Mouse (Mus musculus) midbrain, embryonic 13.5 days (tissue): Measurements from ENCODE around the gene Klhl40. TPM values are rescaled to one million over a fixed set of nuclear protein-coding genes. Genes with fewer than 3 reads are reported as not detected.

Experiments
- ATAC-seq: fragments of 200-750 bp; cut with Nextera tagmentation; 2 replicates; pipeline ENCODE4 v1.8.0; 2017; ENCODE audit warnings: mild to moderate bottlenecking, moderate TSS enrichment, moderate library complexity
- H3K27ac ChIP-seq: fragments of 300-500 bp; sonication (generic); 2 replicates; pipeline ENCODE4 v1.5.1; 2015; ENCODE audit warnings: inconsistent platforms, mild to moderate bottlenecking, moderate library complexity
- H3K27me3 ChIP-seq: fragments of 300-500 bp; sonication (generic); 2 replicates; pipeline ENCODE4 v1.6.1; 2015; ENCODE audit warnings: mild to moderate bottlenecking, inconsistent platforms
- H3K36me3 ChIP-seq: fragments of 300-500 bp; sonication (generic); 2 replicates; pipeline ENCODE4 v1.6.1; 2015; ENCODE audit warnings: mild to moderate bottlenecking, inconsistent platforms
- H3K4me1 ChIP-seq: fragments of 300-500 bp; sonication (generic); replicated peaks from 2 replicates; pipeline ENCODE4 v1.6.1; 2015; ENCODE audit warnings: inconsistent platforms
- H3K4me2 ChIP-seq: fragments of 300-500 bp; sonication (generic); replicated peaks from 2 replicates; pipeline ENCODE4 v1.6.1; 2015; ENCODE audit warnings: moderate library complexity, mild to moderate bottlenecking, inconsistent platforms
- H3K4me3 ChIP-seq: fragments of 300-500 bp; sonication (generic); replicated peaks from 2 replicates; pipeline ENCODE4 v1.5.1; 2015; ENCODE audit warnings: mild to moderate bottlenecking, inconsistent platforms
- H3K9ac ChIP-seq: fragments of 300-500 bp; sonication (generic); replicated peaks from 2 replicates; pipeline ENCODE4 v1.6.1; 2015; ENCODE audit warnings: mild to moderate bottlenecking, inconsistent platforms
- H3K9me3 ChIP-seq: fragments of 300-500 bp; sonication (generic); 2 replicates; pipeline ENCODE4 v1.6.1; 2016; ENCODE audit warnings: mild to moderate bottlenecking, inconsistent platforms
- WGBS: fragments of 180-500 bp; shearing (Covaris S2); methylation state at CpG from one replicate; pipeline ENCODE4 v1.1.7; 2015; 5-methylcytosine and 5-hydroxymethylcytosine counted together
- polyA plus RNA-seq: library from polyadenylated mRNA; unstranded; fragments of >200 nt; fragmentation: Nextera tagmentation; extraction: Ambion mirVana; gene quantifications from 2 replicates; pipeline ENCODE4 v1.2.1, GENCODE M21; 2015

The Klhl40 gene
- polyA plus RNA-seq, 1 experiment from 2014 or later: 0.69 TPM

DNA sequence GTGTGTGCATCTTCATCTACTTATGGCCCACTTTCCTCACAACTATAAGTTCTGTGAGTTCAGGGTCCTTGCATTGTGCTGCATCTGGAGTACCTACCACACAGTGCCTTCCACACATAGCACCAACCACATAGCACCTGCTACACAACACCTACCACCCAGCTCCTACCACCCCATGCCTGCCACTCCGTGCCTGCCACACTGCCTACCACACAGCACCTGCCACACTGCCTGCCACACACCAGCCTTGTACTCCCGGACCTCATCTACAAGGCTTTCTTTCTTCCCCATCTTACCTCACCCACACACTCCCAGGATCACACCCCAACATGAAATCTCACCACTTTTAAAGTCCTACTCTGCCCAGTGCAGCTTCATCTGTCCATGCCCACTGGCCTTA is 9.0 kb downstream of the Klhl40 start:
- 82% methylated on average over 2 of the region's 2 CpGs for WGBS
- Histone ChIP-seq H3K36me3 (no peaks in the 10 kb centered on the region), H3K4me3 (no peak overlapping the region), H3K9ac (no peak overlapping the region), H3K4me2 (no peak overlapping the region), H3K9me3 (no peaks in the 10 kb centered on the region), H3K27me3 (no peaks in the 10 kb centered on the region), H3K27ac (no peak overlapping the region), H3K4me1 (no peaks in the 10 kb centered on the region)
- ATAC-seq: no peak

DNA sequence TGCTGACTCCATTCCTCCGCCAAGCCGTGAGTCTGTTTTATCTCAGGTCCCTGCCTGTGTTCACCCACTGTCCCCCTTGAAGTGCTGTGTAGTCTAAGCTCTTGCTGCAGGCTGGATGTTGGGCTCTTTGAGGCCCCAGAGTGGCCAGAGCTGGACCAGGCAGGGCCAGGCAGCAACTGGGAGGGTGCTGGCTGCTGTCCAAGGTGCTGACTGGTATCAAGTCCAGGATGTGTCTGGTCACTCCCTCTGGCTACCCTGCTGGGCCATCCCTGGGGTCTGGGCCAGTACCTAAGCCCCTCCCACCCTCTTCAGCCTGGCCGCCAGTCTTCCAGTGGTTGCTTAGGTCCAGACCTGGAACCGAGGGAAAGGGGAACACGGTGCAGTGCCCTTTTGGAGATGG is 13.8 kb downstream of the Klhl40 start:
- Histone ChIP-seq H3K4me2 (no peak overlapping the region), H3K36me3 (no peaks in the 10 kb centered on the region), H3K4me3 (no peak overlapping the region), H3K9me3 (no peaks in the 10 kb centered on the region), H3K4me1 (peaks cover 9% of the 10 kb centered on the region), H3K27me3 (no peaks in the 10 kb centered on the region), H3K9ac (no peak overlapping the region), H3K27ac (no peak overlapping the region)
- ATAC-seq: 0 out of 2 replicates have a peak, but pooled peaks have one; percentile 14
- 19% methylated on average over 5 of the region's 5 CpGs for WGBS

DNA sequence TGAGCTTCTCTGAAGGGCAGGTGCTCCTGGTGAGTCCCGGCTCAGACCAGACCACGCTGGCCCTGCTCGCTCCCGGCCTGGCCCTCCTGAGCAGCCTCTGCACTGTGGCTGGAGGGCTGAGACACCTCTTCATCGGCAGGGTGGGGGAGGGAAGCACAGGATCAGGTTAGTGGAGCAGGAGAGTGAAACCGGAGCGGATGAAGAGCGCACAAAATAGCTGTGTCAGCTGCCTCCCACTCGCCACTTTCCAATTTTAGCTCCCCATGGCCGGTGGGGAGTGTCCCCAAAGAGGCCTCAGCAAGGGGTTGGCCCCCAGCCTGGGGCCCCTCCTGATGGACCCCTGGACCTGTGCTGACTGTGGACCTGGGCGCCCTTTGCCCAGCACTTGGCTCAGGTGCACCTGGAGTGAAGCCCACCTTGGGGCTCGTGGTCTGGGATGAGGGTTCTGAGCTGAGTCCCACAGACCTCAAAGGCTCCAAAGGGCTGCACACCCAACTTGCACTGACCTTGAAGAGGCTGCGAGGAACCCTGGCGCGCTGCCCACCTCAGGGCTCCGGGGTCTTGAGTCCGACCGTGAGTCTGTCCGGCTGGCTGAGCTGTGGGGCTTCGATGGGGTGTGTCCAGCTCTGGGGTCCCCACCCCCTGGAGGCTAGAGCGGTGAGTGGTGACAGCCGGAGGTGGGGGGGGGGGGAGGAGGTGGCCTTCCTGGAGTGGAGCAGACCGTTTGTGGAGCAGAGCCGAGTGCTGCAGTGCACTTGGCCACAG is 14.5 kb downstream of the Klhl40 start, which contains the start of gene Hhatl:
Gene Hhatl (minus strand): TSS at position 751 of the 765 bp plus-strand sequence.
- no peak within 1 kb of the TSS for H3K9ac ChIP-seq
- H3K27ac ChIP-seq: no peak within 1 kb of the TSS
- no peaks in the 10 kb centered on the region for H3K27me3 ChIP-seq
- H3K36me3 ChIP-seq: no peaks in the 10 kb centered on the region
- no peak within 1 kb of the TSS for H3K4me2 ChIP-seq
- no peaks in the 10 kb centered on the region for H3K9me3 ChIP-seq
- ATAC-seq: no peak
- no peak within 1 kb of the TSS for H3K4me3 ChIP-seq
- WGBS: 43% methylated on average over 23 of the region's 24 CpGs
- H3K4me1 ChIP-seq: peaks cover 9% of the 10 kb centered on the region

DNA sequence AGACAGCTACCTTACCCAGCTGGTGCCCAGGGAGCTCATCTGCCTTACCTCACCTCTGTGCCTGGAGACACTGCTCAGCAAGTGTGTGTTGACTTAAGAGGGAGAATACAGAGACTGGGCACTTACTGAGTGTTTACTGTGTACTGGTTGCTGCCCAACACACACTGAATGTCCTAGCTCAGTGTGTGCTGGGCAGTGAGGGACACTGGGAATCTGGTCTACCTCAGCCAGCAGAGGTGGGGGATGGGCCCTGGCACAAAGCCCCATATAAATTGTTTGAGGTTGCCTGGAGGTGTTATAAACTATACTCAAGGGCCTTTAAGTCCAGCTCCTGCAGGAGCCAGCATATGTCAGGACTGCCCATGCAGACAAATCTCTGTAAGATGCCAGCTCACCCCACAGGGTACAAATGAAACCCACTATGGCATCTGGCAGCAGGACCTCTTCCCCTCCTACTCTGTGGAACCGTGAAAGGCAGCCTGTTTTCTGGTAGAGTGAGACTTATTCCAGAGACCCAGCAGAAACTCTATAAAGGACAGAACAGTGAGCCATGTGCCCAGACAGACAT is 17.6 kb downstream of the Klhl40 start:
- H3K4me1 ChIP-seq: peaks cover 14% of the 10 kb centered on the region
- 57% methylated on average over 1 of the region's 1 CpGs for WGBS
- H3K9ac ChIP-seq: no peak overlapping the region
- no peak overlapping the region for H3K4me2 ChIP-seq
- H3K4me3 ChIP-seq: no peak overlapping the region
- H3K9me3 ChIP-seq: no peaks in the 10 kb centered on the region
- no peak for ATAC-seq
- H3K27ac ChIP-seq: no peak overlapping the region
- no peaks in the 10 kb centered on the region for H3K27me3 ChIP-seq
- H3K36me3 ChIP-seq: no peaks in the 10 kb centered on the region

DNA sequence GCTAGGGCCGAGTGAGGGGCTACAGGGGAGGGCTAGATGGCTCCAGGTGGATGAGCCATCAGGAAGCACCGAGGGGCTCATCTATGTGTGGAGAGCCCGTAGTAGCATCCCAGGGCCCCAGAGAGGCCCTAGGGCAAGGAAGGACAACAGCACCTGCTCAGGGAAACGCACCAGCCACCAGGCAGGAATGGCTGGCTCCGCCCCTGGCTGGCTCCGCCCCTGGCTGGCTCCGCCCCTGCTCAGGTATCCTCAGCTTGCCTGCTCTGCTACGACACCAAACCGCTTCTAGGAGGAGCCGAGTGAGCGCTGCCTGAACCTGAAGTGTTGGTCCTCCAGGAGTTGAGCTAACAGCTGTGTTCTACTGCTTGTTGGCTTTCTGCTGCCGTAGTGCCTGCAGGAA is 20.3 kb downstream of the Klhl40 start:
- WGBS: 19% methylated on average over 12 of the region's 12 CpGs
- H3K4me1 ChIP-seq: peaks cover 16% of the 10 kb centered on the region
- H3K4me3 ChIP-seq: no peak overlapping the region
- H3K4me2 ChIP-seq: no peak overlapping the region
- no peak overlapping the region for H3K27ac ChIP-seq
- no peak for ATAC-seq
- H3K9ac ChIP-seq: no peak overlapping the region
- H3K36me3 ChIP-seq: no peaks in the 10 kb centered on the region
- no peaks in the 10 kb centered on the region for H3K27me3 ChIP-seq
- H3K9me3 ChIP-seq: no peaks in the 10 kb centered on the region

DNA sequence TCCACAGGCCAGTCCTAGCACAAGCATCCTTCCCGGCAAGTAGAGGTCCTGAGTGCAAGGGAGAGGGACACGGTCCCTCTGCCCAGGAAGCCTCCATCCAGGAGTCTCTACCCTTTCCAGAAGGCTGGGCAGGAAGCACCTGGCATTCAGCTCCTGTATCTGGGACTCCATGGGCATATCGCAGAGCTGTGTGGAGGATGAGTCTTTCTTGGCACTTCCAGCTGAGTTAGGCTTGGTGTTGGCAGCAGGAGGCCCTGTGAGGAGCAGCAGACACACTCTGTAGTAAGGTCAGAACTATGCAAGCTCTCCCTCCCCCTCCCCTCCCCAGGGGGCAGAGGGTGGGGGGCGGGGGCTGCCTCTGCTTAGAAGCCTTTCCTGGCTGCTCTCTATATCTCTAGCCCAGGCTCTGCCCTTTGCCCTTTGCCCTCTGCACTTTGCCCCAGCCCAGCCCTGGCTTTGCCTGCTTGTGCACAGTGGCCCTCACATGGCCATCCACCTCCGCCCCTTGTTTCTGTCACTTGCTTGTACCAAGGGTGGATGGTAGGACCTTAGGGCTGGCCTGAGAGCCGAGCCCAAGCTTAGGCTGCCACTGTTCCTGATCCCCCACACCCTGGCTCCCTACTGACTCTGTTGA is 21.6 kb downstream of the Klhl40 start:
- no peak overlapping the region for H3K27ac ChIP-seq
- H3K4me1 ChIP-seq: peaks cover 16% of the 10 kb centered on the region
- H3K36me3 ChIP-seq: no peaks in the 10 kb centered on the region
- no peak overlapping the region for H3K9ac ChIP-seq
- no peak for ATAC-seq
- H3K4me3 ChIP-seq: no peak overlapping the region
- no peaks in the 10 kb centered on the region for H3K27me3 ChIP-seq
- H3K9me3 ChIP-seq: no peaks in the 10 kb centered on the region
- 41% methylated on average over 6 of the region's 6 CpGs for WGBS
- no peak overlapping the region for H3K4me2 ChIP-seq

DNA sequence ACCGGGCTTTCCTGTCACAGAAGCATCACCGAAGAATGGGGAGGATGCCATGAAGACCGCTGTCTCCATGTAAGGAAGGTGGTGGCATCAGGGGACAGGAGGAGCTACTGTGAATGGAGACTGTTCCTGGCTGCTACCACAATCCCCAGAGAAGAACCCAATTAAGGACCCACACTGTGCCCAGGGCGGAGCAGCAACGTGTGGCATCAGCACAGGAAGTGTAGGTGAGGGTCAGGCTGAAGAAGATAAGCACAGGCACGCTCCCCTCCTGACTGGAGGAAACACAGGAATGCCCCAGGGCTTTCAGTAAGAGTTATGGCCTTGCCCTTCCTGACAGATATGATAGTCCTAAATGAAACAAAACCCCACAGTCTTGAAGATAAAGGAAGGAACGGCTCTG is 25.3 kb downstream of the Klhl40 start:
- Histone ChIP-seq H3K36me3 (no peaks in the 10 kb centered on the region), H3K27ac (no peak overlapping the region), H3K9ac (no peak overlapping the region), H3K4me2 (no peak overlapping the region), H3K27me3 (no peaks in the 10 kb centered on the region), H3K4me1 (peaks cover 18% of the 10 kb centered on the region), H3K9me3 (no peaks in the 10 kb centered on the region), H3K4me3 (no peak overlapping the region)
- no peak for ATAC-seq
- WGBS: 84% methylated on average over 7 of the region's 7 CpGs

DNA sequence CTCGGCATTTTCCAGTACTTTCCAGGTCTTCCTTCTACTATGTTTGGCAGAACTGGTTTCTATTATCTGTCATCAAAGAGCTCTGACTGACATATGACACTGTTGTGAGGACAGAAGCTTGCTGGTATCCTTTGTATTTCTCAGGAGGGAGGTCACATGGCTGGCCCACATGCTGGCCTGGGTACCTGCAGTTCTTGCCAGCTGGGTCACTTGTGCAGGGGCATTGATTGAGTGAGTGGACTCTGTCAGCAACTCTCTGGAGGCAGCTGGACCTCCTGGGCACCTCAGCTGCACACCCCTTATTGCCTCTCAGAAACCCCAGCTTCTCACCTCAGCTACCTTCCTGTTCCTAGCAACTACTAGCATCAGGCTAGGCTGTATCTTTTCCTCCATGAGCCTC is 30.1 kb downstream of the Klhl40 start:
- no peak overlapping the region for H3K4me3 ChIP-seq
- peaks cover 41% of the 10 kb centered on the region for H3K4me1 ChIP-seq
- ATAC-seq: no peak
- no peaks in the 10 kb centered on the region for H3K27me3 ChIP-seq
- H3K9ac ChIP-seq: no peak overlapping the region
- no peak overlapping the region for H3K27ac ChIP-seq
- no peaks in the 10 kb centered on the region for H3K9me3 ChIP-seq
- H3K4me2 ChIP-seq: no peak overlapping the region
- H3K36me3 ChIP-seq: no peaks in the 10 kb centered on the region
- WGBS: 75% methylated on average over 1 of the region's 1 CpGs

DNA sequence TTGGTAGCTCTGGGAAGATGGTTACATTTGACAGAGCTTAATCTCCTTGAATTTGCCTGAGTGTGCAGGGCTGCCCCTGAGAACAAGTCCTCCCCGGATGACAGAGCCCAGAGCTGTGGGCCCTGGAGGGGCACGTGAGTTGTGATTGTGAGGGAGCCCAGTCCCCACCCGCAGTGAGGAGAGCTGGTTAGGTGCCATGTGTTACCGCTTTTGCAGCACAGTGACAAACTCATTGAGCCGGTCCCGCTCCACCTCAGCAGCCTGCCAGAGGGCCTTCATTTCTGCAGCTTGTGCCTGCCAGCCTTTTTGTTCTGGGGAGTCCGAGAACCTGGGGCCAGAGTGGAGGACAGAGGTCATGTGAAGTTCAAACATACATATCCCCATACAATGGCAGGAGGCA is 30.5 kb downstream of the Klhl40 start:
- H3K27me3 ChIP-seq: no peaks in the 10 kb centered on the region
- no peak overlapping the region for H3K9ac ChIP-seq
- H3K9me3 ChIP-seq: no peaks in the 10 kb centered on the region
- no peak overlapping the region for H3K4me2 ChIP-seq
- 71% methylated on average over 7 of the region's 7 CpGs for WGBS
- H3K36me3 ChIP-seq: no peaks in the 10 kb centered on the region
- H3K27ac ChIP-seq: no peak overlapping the region
- no peak overlapping the region for H3K4me3 ChIP-seq
- H3K4me1 ChIP-seq: peaks cover 41% of the 10 kb centered on the region
- no peak for ATAC-seq

DNA sequence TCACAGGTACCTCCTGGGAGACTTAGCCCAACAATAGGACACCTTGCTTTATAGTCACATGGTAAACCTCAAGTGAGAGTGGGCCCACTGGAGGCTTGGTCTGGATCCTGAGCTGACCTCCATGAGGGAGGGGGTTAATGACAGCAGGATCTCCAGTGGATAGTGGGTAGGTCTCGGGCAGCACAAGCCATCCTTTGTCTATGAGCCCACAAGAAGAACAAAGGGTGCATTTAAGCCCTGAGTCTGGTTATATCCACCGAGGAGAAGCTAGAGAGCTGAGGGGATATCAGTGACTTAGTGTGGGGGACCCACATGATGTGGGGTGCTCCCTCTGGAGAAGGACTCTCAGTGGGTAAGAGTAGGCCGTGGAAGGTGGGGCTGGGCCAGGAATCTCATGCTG is 31.1 kb downstream of the Klhl40 start:
- Histone ChIP-seq H3K4me3 (no peak overlapping the region), H3K9me3 (no peaks in the 10 kb centered on the region), H3K9ac (no peak overlapping the region), H3K27ac (no peak overlapping the region), H3K36me3 (no peaks in the 10 kb centered on the region), H3K4me1 (peaks cover 41% of the 10 kb centered on the region), H3K4me2 (no peak overlapping the region), H3K27me3 (no peaks in the 10 kb centered on the region)
- ATAC-seq: no peak
- 51% methylated on average over 3 of the region's 3 CpGs for WGBS

DNA sequence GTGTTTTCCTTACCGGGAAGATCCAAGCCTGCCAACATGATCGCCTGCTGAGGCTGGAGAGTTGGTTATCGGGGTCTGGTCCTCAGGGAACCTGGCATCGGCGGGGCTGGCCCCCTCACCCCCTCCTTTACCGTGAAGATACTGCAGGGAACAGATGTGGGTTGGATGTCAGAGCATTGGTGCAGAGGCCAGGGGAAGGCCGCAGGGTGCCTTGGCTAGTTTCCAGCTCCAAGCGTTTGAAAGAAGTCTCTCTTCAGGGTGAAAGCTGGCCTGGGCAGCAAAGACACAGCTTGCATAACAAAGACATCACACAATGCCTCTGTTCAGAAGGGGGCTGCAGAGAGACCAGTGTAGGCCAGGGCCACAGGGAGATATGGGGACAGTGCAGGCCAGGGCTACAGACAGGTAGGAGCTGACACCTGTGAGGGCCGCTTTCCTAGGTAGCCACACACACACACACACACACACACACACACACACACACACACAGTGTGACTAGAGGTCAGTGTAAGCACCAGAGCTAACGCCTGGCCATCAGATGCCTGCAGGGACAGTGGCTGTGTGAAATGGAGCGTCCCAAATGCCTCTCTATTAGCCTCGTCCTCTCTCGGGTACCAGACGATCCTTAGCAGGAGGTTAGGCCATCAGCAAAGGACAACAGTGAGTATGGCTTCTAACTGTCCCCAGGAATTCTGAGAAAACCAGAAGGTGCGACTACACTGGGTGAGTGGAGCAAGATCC is 32.8 kb downstream of the Klhl40 start:
- H3K9ac ChIP-seq: 0 out of 2 replicates have a peak overlapping the region, but pooled peaks have one; percentile 10
- no peaks in the 10 kb centered on the region for H3K9me3 ChIP-seq
- H3K4me1 ChIP-seq: peaks cover 41% of the 10 kb centered on the region
- H3K27me3 ChIP-seq: no peaks in the 10 kb centered on the region
- H3K36me3 ChIP-seq: no peaks in the 10 kb centered on the region
- peak overlapping the region; percentile 51 for H3K27ac ChIP-seq
- peak; percentile 84 for ATAC-seq
- H3K4me2 ChIP-seq: 0 out of 2 replicates have a peak overlapping the region, but pooled peaks have one; percentile 11
- WGBS: 10% methylated on average over 14 of the region's 15 CpGs
- H3K4me3 ChIP-seq: no peak overlapping the region

DNA sequence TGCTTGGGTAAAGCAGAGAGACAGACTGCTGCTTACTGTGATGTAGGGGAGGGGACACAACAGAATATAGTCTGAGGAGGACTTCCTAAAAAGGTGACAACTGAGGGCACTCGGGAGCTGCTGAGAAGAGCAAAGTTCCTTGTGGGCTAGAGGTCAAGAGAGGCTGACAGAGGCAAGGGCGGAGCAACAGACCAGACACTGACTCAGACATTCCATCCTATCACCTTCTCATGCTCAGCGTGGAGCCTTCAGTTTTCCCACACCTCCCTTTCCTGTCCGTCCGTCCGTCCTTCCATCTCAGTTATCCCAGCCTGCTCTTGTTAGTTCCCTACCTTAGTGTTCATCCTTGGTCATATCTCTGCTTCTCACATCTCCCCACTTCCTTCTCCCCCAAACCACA is 37.8 kb downstream of the Klhl40 start:
- Histone ChIP-seq H3K27me3 (no peaks in the 10 kb centered on the region), H3K36me3 (no peaks in the 10 kb centered on the region), H3K9ac (no peak overlapping the region), H3K4me1 (peaks cover 17% of the 10 kb centered on the region), H3K4me3 (no peak overlapping the region), H3K9me3 (no peaks in the 10 kb centered on the region), H3K27ac (no peak overlapping the region), H3K4me2 (no peak overlapping the region)
- ATAC-seq: no peak
- 83% methylated on average over 6 of the region's 6 CpGs for WGBS
